Mouse (Mus musculus): ENCODE measurements at regions not wholly inside any gene's neighbourhood (a gene's known extent, or its start where the extent isn't known, plus 50 kb on each side); places are given as distances from the start of the nearest gene placed in this dataset.
A peak's percentile ranks its signal among the peaks of the same experiment; 100 is the strongest.

- no peak for DNase-seq
Observed at GRCm38 (mm10) chr2:167782231-167782999, 92.8 kb upstream of the Tmem189 start.

GRCm38 (mm10) chr2:167781496-167781895 is 91.9 kb upstream of the Tmem189 start:
- peak; percentile 55 for DNase-seq

GRCm38 (mm10) chr2:167778691-167779090 is 89.1 kb upstream of the Tmem189 start:
- DNase-seq: no peak

GRCm38 (mm10) chr2:167778271-167778670 is 88.6 kb upstream of the Tmem189 start:
- DNase-seq: no peak

- peak; percentile 83 for DNase-seq
Observed at GRCm38 (mm10) chr2:167777331-167778085, 87.9 kb upstream of the Tmem189 start.

- DNase-seq: no peak
Observed at GRCm38 (mm10) chr2:167776251-167777168, 86.9 kb upstream of the Tmem189 start.

- DNase-seq: no peak
Observed at GRCm38 (mm10) chr2:167775218-167775915, 85.7 kb upstream of the Tmem189 start.

GRCm38 (mm10) chr2:167774806-167775179 is 85.2 kb upstream of the Tmem189 start:
- peak; percentile 71 for DNase-seq

GRCm38 (mm10) chr2:167774166-167774805 is 84.7 kb upstream of the Tmem189 start:
- DNase-seq: no peak

- DNase-seq: no peak
Observed at GRCm38 (mm10) chr2:167772834-167773233, 83.2 kb upstream of the Tmem189 start.

- peak; percentile 54 for DNase-seq
Observed at GRCm38 (mm10) chr2:167767962-167768361, 78.3 kb upstream of the Tmem189 start.

- no peak for DNase-seq
Observed at GRCm38 (mm10) chr2:167767371-167767770, 77.7 kb upstream of the Tmem189 start.

GRCm38 (mm10) chr2:167765811-167766210 is 76.2 kb upstream of the Tmem189 start:
- DNase-seq: no peak

- peak; percentile 84 for DNase-seq
Observed at GRCm38 (mm10) chr2:167765072-167765800, 75.6 kb upstream of the Tmem189 start.

- DNase-seq: no peak
Observed at GRCm38 (mm10) chr2:167763891-167764410, 74.3 kb upstream of the Tmem189 start.

- DNase-seq: peak; percentile 39
Observed at GRCm38 (mm10) chr2:167761404-167761936, 71.8 kb upstream of the Tmem189 start.

GRCm38 (mm10) chr2:167760681-167761403 is 71.2 kb upstream of the Tmem189 start:
- DNase-seq: no peak

GRCm38 (mm10) chr2:167759603-167760390 is 70.2 kb upstream of the Tmem189 start:
- DNase-seq: peak; percentile 75
